Mouse (Mus musculus) heart, adult 2 months (tissue): Measurements from ENCODE around the gene Shd.

Experiments used
- CTCF ChIP-seq: fragments of 200-600 bp; IDR thresholded peaks from 2 replicates; pipeline ENCODE4 v1.8.1; 2022; ENCODE audit warnings: antibody characterized with exemption, mild to moderate bottlenecking, moderate library complexity
- EP300 ChIP-seq: fragments of 200-500 bp; IDR thresholded peaks from 2 replicates; pipeline ENCODE4 v1.6.1; 2011; ENCODE audit warnings: low read depth, low read length, control low read depth; ENCODE audit not compliant: insufficient read depth
- POLR2A ChIP-seq: fragments of 200-500 bp; IDR thresholded peaks from 2 replicates; pipeline ENCODE4 v1.6.1; 2011; ENCODE audit warnings: mild to moderate bottlenecking, low read depth, low read length, control low read depth; ENCODE audit not compliant: insufficient read depth

DNA sequence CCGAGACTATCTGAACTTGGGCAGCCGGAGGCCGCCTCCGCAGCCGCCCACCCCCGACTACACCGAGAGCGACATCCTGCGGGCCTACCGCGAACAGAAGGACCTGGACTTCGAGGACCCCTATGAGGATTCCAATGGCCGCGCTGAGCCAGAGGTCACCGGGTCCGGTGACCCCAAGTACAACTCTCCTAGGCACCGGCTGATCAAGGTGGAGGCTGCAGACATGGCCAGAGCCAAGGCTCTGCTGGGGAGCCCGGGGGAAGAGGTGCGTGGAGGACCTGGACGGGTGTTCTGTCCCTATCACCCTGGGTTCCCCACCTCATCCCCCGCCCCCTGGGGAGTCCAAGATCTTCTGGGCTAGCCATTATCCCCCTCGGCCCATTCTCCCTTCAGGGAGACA lies 1.2 kb downstream of the Shd start:
- TF ChIP-seq CTCF, result no peak
- no peak for TF ChIP-seq POLR2A
- no peak for TF ChIP-seq EP300
